Mouse (Mus musculus) heart, adult 2 months (tissue): ENCODE results near the gene Mr1.

Experiments used
- CTCF ChIP-seq: fragments of 200-600 bp; IDR thresholded peaks from 2 replicates; pipeline ENCODE4 v1.8.1; 2022; ENCODE audit warnings: antibody characterized with exemption, mild to moderate bottlenecking, moderate library complexity
- POLR2A ChIP-seq: fragments of 200-500 bp; IDR thresholded peaks from 2 replicates; pipeline ENCODE4 v1.6.1; 2011; ENCODE audit warnings: mild to moderate bottlenecking, low read depth, low read length, control low read depth; ENCODE audit not compliant: insufficient read depth

DNA sequence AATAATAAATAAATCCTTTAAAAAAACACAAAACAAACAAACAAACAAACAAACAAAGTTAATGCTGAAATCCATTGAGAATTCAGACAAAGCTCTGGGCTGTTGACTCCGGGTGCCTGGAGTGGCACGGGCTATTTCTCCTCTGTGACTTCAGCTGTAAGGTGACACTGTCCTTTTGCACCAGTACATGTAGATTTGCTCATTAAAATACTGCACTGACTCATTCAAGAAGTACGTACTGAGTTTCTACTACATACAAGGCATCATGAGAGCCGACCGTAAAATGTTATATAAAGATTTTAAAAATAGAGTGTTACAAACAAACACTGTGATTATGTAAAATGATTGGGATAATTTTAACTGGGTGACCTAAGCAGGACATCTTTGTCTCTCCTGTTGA, 22.2 kb downstream of the Mr1 start:
- TF ChIP-seq CTCF = no peak
- TF ChIP-seq POLR2A = no peak
